9 mouse cellular contexts compared by ENCODE assay signal in genomic region chr11:87596492-87596891, GRCm38 (mm10). TPM values are rescaled to one million over a fixed set of nuclear protein-coding genes. Genes with fewer than 3 reads are reported as not detected.
A peak's percentile ranks its signal among the peaks of the same experiment; 100 is the strongest.
DNase-seq lines count a peak whose midpoint lies in the region; ATAC-seq and TF ChIP-seq lines count a peak whose summit lies in the region.
"Had no signal": no experiment of that assay in that cellular context is flagged by ENCODE, and none has a peak within 500 bp of the region (broad histone marks: within the 10 kb centered on the region; RNA-seq: fewer than 3 reads in every experiment).

No protein-coding gene starts in this region.

- no peak for TF ChIP-seq CTCF in cortical plate, adult 2 months (IDR thresholded peaks at IDR 0.05; ENCODE audit: extremely low read depth, insufficient read depth, low read length)

- H3K4me3 ChIP-seq in heart, embryonic 14.5 days (ENCODE audit: control insufficient read depth in 1 of 2, insufficient read depth in 1 of 2, low read depth in 1 of 2, low read length in 2 of 2): no peak overlapping the region
- H3K4me3 ChIP-seq in cortical plate, adult 2 months (ENCODE audit: insufficient read depth, low read length): peak overlapping the region; percentile 76
- H3K4me3 ChIP-seq in hindbrain, embryonic 14.5 days (replicated peaks; ENCODE audit: low read length): peak overlapping the region; percentile 94
- H3K4me3 ChIP-seq in midbrain, embryonic 16.5 days (ENCODE audit: low read depth, low read length): peak overlapping the region; percentile 54

- H3K36me3 ChIP-seq in heart, embryonic 14.5 days (ENCODE audit: control insufficient read depth, insufficient read depth, low read length): peaks cover 59% of the 10 kb centered on the region
- peaks cover 44% of the 10 kb centered on the region for H3K36me3 ChIP-seq in hindbrain, embryonic 14.5 days (replicated peaks; ENCODE audit: control insufficient read depth, insufficient read depth)
- peaks cover 29% of the 10 kb centered on the region for H3K36me3 ChIP-seq in midbrain, embryonic 16.5 days (ENCODE audit: control insufficient read depth, insufficient read depth, low read length)

- no peak for ATAC-seq in heart, embryonic 14.5 days (ENCODE audit: insufficient number of reproducible peaks, insufficient read depth, low FRiP score, low read depth)
- no peak for ATAC-seq in hindbrain, embryonic 14.5 days (ENCODE audit: low FRiP score)
- ATAC-seq in midbrain, embryonic 16.5 days: no peak

- peaks cover 17 to 29% of the 10 kb centered on the region in 2 experiments for H3K4me1 ChIP-seq in heart, embryonic 14.5 days (ENCODE audit: control insufficient read depth in 2 of 2, insufficient read depth in 2 of 2, low read length in 2 of 2)
- H3K4me1 ChIP-seq in cortical plate, adult 2 months (ENCODE audit: control insufficient read depth, insufficient read depth, low read length): peaks cover 7% of the 10 kb centered on the region; the same call in 1 of the 2 replicates
- peaks cover 20% of the 10 kb centered on the region for H3K4me1 ChIP-seq in hindbrain, embryonic 14.5 days (replicated peaks; ENCODE audit: control insufficient read depth, insufficient read depth, low read length)
- H3K4me1 ChIP-seq in midbrain, embryonic 16.5 days (ENCODE audit: control insufficient read depth, insufficient read depth, low read length): peaks cover 31% of the 10 kb centered on the region

- no peak overlapping the region for H3K27ac ChIP-seq in heart, embryonic 14.5 days (replicated peaks in 1 of 2; ENCODE audit: control insufficient read depth in 1 of 2, insufficient read depth in 1 of 2, low read depth in 2 of 2, low read length in 2 of 2)
- no peak overlapping the region for H3K27ac ChIP-seq in cortical plate, adult 2 months (ENCODE audit: insufficient read depth, low read length)
- peak overlapping the region; percentile 92 for H3K27ac ChIP-seq in hindbrain, embryonic 14.5 days
- H3K27ac ChIP-seq in midbrain, embryonic 16.5 days (ENCODE audit: low read length): peak overlapping the region; percentile 74

- no peaks in the 10 kb centered on the region for H3K9me3 ChIP-seq in heart, embryonic 14.5 days (ENCODE audit: control insufficient read depth, low read length)
- H3K9me3 ChIP-seq in hindbrain, embryonic 14.5 days (ENCODE audit: control insufficient read depth, low read length): no peaks in the 10 kb centered on the region
- H3K9me3 ChIP-seq in midbrain, embryonic 16.5 days (replicated peaks; ENCODE audit: control insufficient read depth, low read length, poor library complexity, severe bottlenecking): no peaks in the 10 kb centered on the region

- DNase-seq in heart, postnatal 10 days: no peak
- DNase-seq in hindbrain, embryonic 14.5 days (ENCODE audit: low spot score): peak; percentile 39
- DNase-seq in layer of hippocampus, postnatal 10 days (ENCODE audit: low spot score in 2 of 2): no peak
- DNase-seq in urinary bladder, postnatal 4 days (ENCODE audit: low spot score in 2 of 2): no peak
- DNase-seq in cerebellum, adult 11 months: no peak

- peak overlapping the region; percentile 93 for H3K4me2 ChIP-seq in heart, embryonic 14.5 days (ENCODE audit: low read length)
- H3K4me2 ChIP-seq in hindbrain, embryonic 14.5 days (replicated peaks): peak overlapping the region; percentile 88
- peak overlapping the region; percentile 68 for H3K4me2 ChIP-seq in midbrain, embryonic 16.5 days (ENCODE audit: low read length)

- WGBS in heart, embryonic 14.5 days: 54% methylated on average over 2 of the region's 2 CpGs
- WGBS in hindbrain, embryonic 14.5 days: 9% methylated on average over 2 of the region's 2 CpGs
- WGBS in midbrain, embryonic 16.5 days: 18% methylated on average over 2 of the region's 2 CpGs

- peak overlapping the region; percentile 84 for H3K9ac ChIP-seq in heart, embryonic 14.5 days (ENCODE audit: low read length)
- H3K9ac ChIP-seq in hindbrain, embryonic 14.5 days: peak overlapping the region; percentile 99
- peak overlapping the region; percentile 82 for H3K9ac ChIP-seq in midbrain, embryonic 16.5 days (ENCODE audit: low read depth, low read length)

- TF ChIP-seq POLR2A in cortical plate, adult 2 months (IDR thresholded peaks at IDR 0.05; ENCODE audit: extremely low read depth, insufficient read depth, low read length): no peak

- no peaks in the 10 kb centered on the region for H3K27me3 ChIP-seq in heart, embryonic 14.5 days (ENCODE audit: control insufficient read depth, insufficient read depth, low read length)
- no peaks in the 10 kb centered on the region for H3K27me3 ChIP-seq in hindbrain, embryonic 14.5 days (ENCODE audit: control insufficient read depth, insufficient read depth, low read length)
- H3K27me3 ChIP-seq in midbrain, embryonic 16.5 days (ENCODE audit: control insufficient read depth, insufficient read depth, low read depth, low read length): no peaks in the 10 kb centered on the region

- intact Hi-C loops in heart, postnatal 10 days (cut with DNase I): no loop called here

RNA-seq across cellular contexts. Expression of gene Mtmr4, which starts 4.5 kb away (rescaled TPM):
- 14.3 and 17.7 TPM in 2 replicates for polyA plus RNA-seq in heart, embryonic 14.5 days (2014; fragmentation: Nextera tagmentation; extraction: Ambion mirVana)
- 10 to 100 TPM; 14.5 to 15.1 TPM for total RNA-seq in heart, postnatal 10 days (2021)
- polyA plus RNA-seq in cortical plate, adult 2 months (2012; rRNA removed): 46.0 and 47.0 TPM in 2 replicates
- 53.4 and 68.7 TPM in 2 replicates for polyA plus RNA-seq in hindbrain, embryonic 14.5 days (2014; fragmentation: Nextera tagmentation; extraction: Ambion mirVana)
- polyA plus RNA-seq in midbrain, embryonic 16.5 days (2015; fragmentation: Nextera tagmentation; extraction: Ambion mirVana): 54.5 and 58.2 TPM in 2 replicates
- 10 to 100 TPM; 82.7 to 84.6 TPM for total RNA-seq in layer of hippocampus, postnatal 10 days (2021)

RNA-seq across cellular contexts. Expression of gene Hsf5, which starts 20.5 kb away (rescaled TPM):
- polyA plus RNA-seq in heart, embryonic 14.5 days (2014; fragmentation: Nextera tagmentation; extraction: Ambion mirVana): 0.13 and 0.15 TPM in 2 replicates
- under 1 TPM; 0.05 to 0.14 TPM for total RNA-seq in heart, postnatal 10 days (2021)
- 0.40 and 0.42 TPM in 2 replicates for polyA plus RNA-seq in cortical plate, adult 2 months (2012; rRNA removed)
- polyA plus RNA-seq in hindbrain, embryonic 14.5 days (2014; fragmentation: Nextera tagmentation; extraction: Ambion mirVana): 0.31 and 0.33 TPM in 2 replicates
- 0.39 and 0.57 TPM in 2 replicates for polyA plus RNA-seq in midbrain, embryonic 16.5 days (2015; fragmentation: Nextera tagmentation; extraction: Ambion mirVana)
- total RNA-seq in layer of hippocampus, postnatal 10 days (2021): under 1 TPM; 0.51 to 0.87 TPM
- total RNA-seq: hematopoietic stem cell, adult 5-6 weeks had no signal

RNA-seq across cellular contexts. Expression of gene Sept4, which starts 27.8 kb away (rescaled TPM):
- polyA plus RNA-seq in heart, embryonic 14.5 days (2014; fragmentation: Nextera tagmentation; extraction: Ambion mirVana): 23.5 and 25.8 TPM in 2 replicates
- 10 to 100 TPM; 89.3 to 99.0 TPM for total RNA-seq in heart, postnatal 10 days (2021)
- polyA plus RNA-seq in cortical plate, adult 2 months (2012; rRNA removed): 424 and 429 TPM in 2 replicates
- 26.2 and 29.6 TPM in 2 replicates for polyA plus RNA-seq in hindbrain, embryonic 14.5 days (2014; fragmentation: Nextera tagmentation; extraction: Ambion mirVana)
- polyA plus RNA-seq in midbrain, embryonic 16.5 days (2015; fragmentation: Nextera tagmentation; extraction: Ambion mirVana): 32.5 and 33.6 TPM in 2 replicates
- 10 to 100 TPM; 45.5 to 50.6 TPM for total RNA-seq in layer of hippocampus, postnatal 10 days (2021)

RNA-seq across cellular contexts. Expression of gene Gm11492, which starts 30.0 kb away (rescaled TPM):
- polyA plus RNA-seq in heart, embryonic 14.5 days (2014; fragmentation: Nextera tagmentation; extraction: Ambion mirVana): not detected in 2 replicates
- total RNA-seq in heart, postnatal 10 days (2021): not detected
- 0.06 and 0.13 TPM in 2 replicates for polyA plus RNA-seq in cortical plate, adult 2 months (2012; rRNA removed)
- not detected in 2 replicates for polyA plus RNA-seq in hindbrain, embryonic 14.5 days (2014; fragmentation: Nextera tagmentation; extraction: Ambion mirVana)
- not detected in 2 replicates for polyA plus RNA-seq in midbrain, embryonic 16.5 days (2015; fragmentation: Nextera tagmentation; extraction: Ambion mirVana)
- total RNA-seq in layer of hippocampus, postnatal 10 days (2021): not detected
- total RNA-seq: hematopoietic stem cell, adult 5-6 weeks had no signal

Comparison
In these comparisons a context has a peak if more than half of its experiments do, and no peak if none do; other contexts are left out.
1. H3K27ac ChIP-seq: peak in hindbrain, embryonic 14.5 days (single experiment) and midbrain, embryonic 16.5 days (single experiment); none in heart, embryonic 14.5 days (0 of 2) and cortical plate, adult 2 months (single experiment).
2. H3K4me3 ChIP-seq: peak in cortical plate, adult 2 months (single experiment), hindbrain, embryonic 14.5 days (single experiment) and midbrain, embryonic 16.5 days (single experiment); none in heart, embryonic 14.5 days (0 of 2).
3. RNA of gene Sept4, which starts 27.8 kb away (polyA plus RNA-seq): 424 to 429 TPM in cortical plate, adult 2 months; 32.5 to 33.6 TPM in midbrain, embryonic 16.5 days, 26.2 to 29.6 TPM in hindbrain, embryonic 14.5 days and 23.5 to 25.8 TPM in heart, embryonic 14.5 days; every median in the first group is over 10 times any median in the second.
4. Peak in every context shown above with its lines, with median percentiles within 50 percentile points of each other: H3K4me2 ChIP-seq and H3K9ac ChIP-seq.